Mouse (Mus musculus): ENCODE measurements around the gene Foxd2.

DNA sequence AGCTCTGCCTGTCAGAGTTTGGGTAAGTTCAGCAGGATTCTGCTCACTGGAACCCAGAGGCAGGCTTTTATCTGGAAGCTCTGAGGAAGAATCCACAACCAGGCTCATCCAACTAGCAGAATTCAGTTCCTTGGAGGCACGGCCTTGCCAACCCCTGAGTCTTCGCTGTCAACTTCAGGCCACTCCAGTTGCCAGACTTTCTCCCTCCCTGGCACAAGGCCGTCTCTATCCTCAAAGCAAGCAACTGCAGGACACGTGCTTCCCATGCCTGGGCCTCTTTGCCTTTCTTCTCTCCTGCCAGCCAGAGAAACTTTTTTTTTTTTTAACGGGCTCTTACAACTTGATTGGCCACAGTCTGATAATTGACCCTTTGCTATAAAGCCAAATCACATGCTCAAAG, 36.3 kb upstream of the Foxd2 start:
- TF ChIP-seq CTCF (IDR thresholded peaks at IDR 0.05; ENCODE audit: insufficient read depth, low read depth, low read length), result no peak
- TF ChIP-seq POLR2A (IDR thresholded peaks at IDR 0.05; ENCODE audit: insufficient read depth, low read depth, low read length), result no peak
